Mouse (Mus musculus) hindbrain, postnatal 0 days (tissue): ENCODE measurements around the gene Gzmk. TPM values are rescaled to one million over a fixed set of nuclear protein-coding genes. Genes with fewer than 3 reads are reported as not detected.

Experiments
- ATAC-seq: fragments of 200-750 bp; cut with Nextera tagmentation; 2 replicates; pipeline ENCODE4 v1.8.0; 2017; ENCODE audit warnings: mild to moderate bottlenecking, moderate TSS enrichment, moderate library complexity
- DNase-seq: peaks from one replicate; pipeline ENCODE4 v3.0.0-alpha.2; 2015; ENCODE audit warnings: low spot score
- H3K27ac ChIP-seq: fragments of 300-500 bp; sonication (generic); 2 replicates; pipeline ENCODE4 v1.5.1; 2014; ENCODE audit warnings: mild to moderate bottlenecking
- H3K27me3 ChIP-seq: fragments of 300-500 bp; sonication (generic); 2 replicates; pipeline ENCODE4 v1.6.1; 2014; ENCODE audit warnings: low read length, mixed read lengths; ENCODE audit not compliant: insufficient read depth
- H3K36me3 ChIP-seq: fragments of 300-500 bp; sonication (generic); 2 replicates; pipeline ENCODE4 v1.6.1; 2014; ENCODE audit warnings: low read length, mixed read lengths; ENCODE audit not compliant: insufficient read depth
- H3K4me1 ChIP-seq: fragments of 300-500 bp; sonication (generic); 2 replicates; pipeline ENCODE4 v1.6.1; 2014; ENCODE audit warnings: antibody characterized with exemption, low read length, mixed read lengths; ENCODE audit not compliant: insufficient read depth
- H3K4me2 ChIP-seq: fragments of 300-500 bp; sonication (generic); 2 replicates; pipeline ENCODE4 v1.6.1; 2014; ENCODE audit warnings: low read depth, mild to moderate bottlenecking, low read length, moderate library complexity, mixed read lengths
- H3K4me3 ChIP-seq: fragments of 300-500 bp; sonication (generic); 2 replicates; pipeline ENCODE4 v1.5.1; 2014; ENCODE audit warnings: low read length
- H3K9ac ChIP-seq: fragments of 300-500 bp; sonication (generic); replicated peaks from 2 replicates; pipeline ENCODE4 v1.6.1; 2014; ENCODE audit warnings: mild to moderate bottlenecking, low read length, moderate library complexity, mixed read lengths
- H3K9me3 ChIP-seq: fragments of 300-500 bp; sonication (generic); 2 replicates; pipeline ENCODE4 v1.6.1; 2016; ENCODE audit warnings: low read length, mixed read lengths
- CTCF ChIP-seq: IDR thresholded peaks from 2 replicates; pipeline ENCODE4 v1.5.1; 2016; ENCODE audit warnings: antibody characterized with exemption, control low read depth, low read depth
- WGBS: fragments of 180-500 bp; shearing (Covaris S2); extraction: QIAGEN DNeasy Blood & Tissue Kit; methylation state at CpG from one replicate; pipeline ENCODE4 v1.1.7; 2014; 5-methylcytosine and 5-hydroxymethylcytosine counted together
- polyA plus RNA-seq: library from polyadenylated mRNA; unstranded; fragments of >200 nt; fragmentation: Nextera tagmentation; extraction: Ambion mirVana; gene quantifications from 2 replicates; pipeline ENCODE4 v1.2.1, GENCODE M21; 2015
- total RNA-seq: library from RNA; depleted of rRNA; stranded (reverse); fragments of >200 nt; gene quantifications from 2 replicates; pipeline ENCODE4 v1.2.3, GENCODE M21; 2014

Gene Gzmk
- total and polyA plus RNA-seq, 2 experiments from 2014 or later: not detected

- Histone ChIP-seq H3K27ac (no peak overlapping the region), H3K4me2 (no peak overlapping the region), H3K36me3 (no peaks in the 10 kb centered on the region), H3K27me3 (no peaks in the 10 kb centered on the region), H3K4me3 (no peak overlapping the region), H3K4me1 (peaks cover 4% of the 10 kb centered on the region), H3K9me3 (no peaks in the 10 kb centered on the region), H3K9ac (no peak overlapping the region)
- DNase-seq (no peak), ATAC-seq (no peak)
- TF ChIP-seq CTCF: 0 out of 2 replicates have a peak, but pooled peaks have one; percentile 16
- 89% methylated on average over 17 of the region's 17 CpGs for WGBS
These were observed 2.2 kb upstream of the Gzmk start for GRCm38 (mm10) chr13:113227666-113228463.

GRCm38 (mm10) chr13:113227076-113227475 lies 1.4 kb upstream of the Gzmk start:
- DNase-seq (no peak), ATAC-seq (no peak)
- H3K4me2 ChIP-seq: no peak overlapping the region
- H3K4me1 ChIP-seq: peaks cover 4% of the 10 kb centered on the region
- no peak overlapping the region for H3K27ac ChIP-seq
- 86% methylated on average over 4 of the region's 4 CpGs for WGBS
- no peaks in the 10 kb centered on the region for H3K9me3 ChIP-seq
- no peak overlapping the region for H3K9ac ChIP-seq
- no peaks in the 10 kb centered on the region for H3K27me3 ChIP-seq
- no peak overlapping the region for H3K4me3 ChIP-seq
- no peaks in the 10 kb centered on the region for H3K36me3 ChIP-seq
- TF ChIP-seq CTCF: no peak

- Histone ChIP-seq H3K4me1 (peaks cover 4% of the 10 kb centered on the region), H3K27ac (no peak overlapping the region), H3K27me3 (no peaks in the 10 kb centered on the region), H3K9me3 (no peaks in the 10 kb centered on the region), H3K9ac (no peak overlapping the region), H3K4me2 (peak overlapping the region; percentile 34), H3K4me3 (no peak overlapping the region), H3K36me3 (no peaks in the 10 kb centered on the region)
- 19% methylated on average over 2 of the region's 2 CpGs for WGBS
- peak; percentile 76 for DNase-seq
- no peak for TF ChIP-seq CTCF
- ATAC-seq: 0 out of 2 replicates have a peak, but pooled peaks have one; percentile 19
These were observed 1.6 kb downstream of the Gzmk start for GRCm38 (mm10) chr13:113224105-113224504.

- peaks cover 4% of the 10 kb centered on the region for H3K4me1 ChIP-seq
- H3K27ac ChIP-seq: no peak overlapping the region
- H3K9me3 ChIP-seq: no peaks in the 10 kb centered on the region
- WGBS: 64% methylated on average over 6 of the region's 6 CpGs
- ATAC-seq: no peak
- no peak overlapping the region for H3K9ac ChIP-seq
- no peak for TF ChIP-seq CTCF
- no peaks in the 10 kb centered on the region for H3K27me3 ChIP-seq
- H3K4me2 ChIP-seq: no peak overlapping the region
- no peaks in the 10 kb centered on the region for H3K36me3 ChIP-seq
- no peak overlapping the region for H3K4me3 ChIP-seq
- DNase-seq: no peak
These were observed 3.9 kb downstream of the Gzmk start for GRCm38 (mm10) chr13:113221851-113222250.

- Histone ChIP-seq H3K27ac (no peak overlapping the region), H3K4me2 (no peak overlapping the region), H3K9ac (no peak overlapping the region), H3K27me3 (no peaks in the 10 kb centered on the region), H3K36me3 (no peaks in the 10 kb centered on the region), H3K9me3 (no peaks in the 10 kb centered on the region), H3K4me1 (no peaks in the 10 kb centered on the region), H3K4me3 (no peak overlapping the region)
- TF ChIP-seq CTCF: no peak
- no peak for ATAC-seq
- WGBS: 90% methylated on average over 3 of the region's 3 CpGs
- DNase-seq: no peak
These were observed 11.8 kb downstream of the Gzmk start for GRCm38 (mm10) chr13:113213865-113214264.

GRCm38 (mm10) chr13:113212401-113212800 lies 13.3 kb downstream of the Gzmk start:
- Histone ChIP-seq H3K4me2 (no peak overlapping the region), H3K27me3 (no peaks in the 10 kb centered on the region), H3K4me1 (no peaks in the 10 kb centered on the region), H3K27ac (no peak overlapping the region), H3K36me3 (no peaks in the 10 kb centered on the region), H3K9ac (no peak overlapping the region), H3K9me3 (no peaks in the 10 kb centered on the region), H3K4me3 (no peak overlapping the region)
- no peak for TF ChIP-seq CTCF
- DNase-seq (no peak), ATAC-seq (no peak)
- 72% methylated on average over 3 of the region's 3 CpGs for WGBS

- Histone ChIP-seq H3K27me3 (no peaks in the 10 kb centered on the region), H3K27ac (no peak overlapping the region), H3K36me3 (no peaks in the 10 kb centered on the region), H3K4me2 (0 out of 2 replicates have a peak overlapping the region, but pooled peaks have one; percentile 23), H3K9ac (no peak overlapping the region), H3K9me3 (no peaks in the 10 kb centered on the region), H3K4me3 (no peak overlapping the region), H3K4me1 (no peaks in the 10 kb centered on the region)
- TF ChIP-seq CTCF: no peak
- no peak for DNase-seq
- no peak for ATAC-seq
- 58% methylated on average over 15 of the region's 15 CpGs for WGBS
These were observed 14.4 kb downstream of the Gzmk start for GRCm38 (mm10) chr13:113211345-113211744.
